Mouse (Mus musculus) small intestine, adult 2 months (tissue): ENCODE measurements around the gene Adcy5.

Source experiments
- CTCF ChIP-seq: fragments of 200-500 bp; IDR thresholded peaks from 2 replicates; pipeline ENCODE4 v1.5.1; 2012; ENCODE audit warnings: low read depth, mild to moderate bottlenecking, control low read depth, inconsistent platforms, low read length, moderate library complexity, mixed read lengths; ENCODE audit not compliant: insufficient replicate concordance, insufficient read length; ENCODE audit errors: extremely low read depth
- POLR2A ChIP-seq: fragments of 200-500 bp; IDR thresholded peaks from 2 replicates; pipeline ENCODE4 v1.6.1; 2012; ENCODE audit warnings: low read depth, mild to moderate bottlenecking, control low read depth, inconsistent platforms, low read length, moderate library complexity

DNA sequence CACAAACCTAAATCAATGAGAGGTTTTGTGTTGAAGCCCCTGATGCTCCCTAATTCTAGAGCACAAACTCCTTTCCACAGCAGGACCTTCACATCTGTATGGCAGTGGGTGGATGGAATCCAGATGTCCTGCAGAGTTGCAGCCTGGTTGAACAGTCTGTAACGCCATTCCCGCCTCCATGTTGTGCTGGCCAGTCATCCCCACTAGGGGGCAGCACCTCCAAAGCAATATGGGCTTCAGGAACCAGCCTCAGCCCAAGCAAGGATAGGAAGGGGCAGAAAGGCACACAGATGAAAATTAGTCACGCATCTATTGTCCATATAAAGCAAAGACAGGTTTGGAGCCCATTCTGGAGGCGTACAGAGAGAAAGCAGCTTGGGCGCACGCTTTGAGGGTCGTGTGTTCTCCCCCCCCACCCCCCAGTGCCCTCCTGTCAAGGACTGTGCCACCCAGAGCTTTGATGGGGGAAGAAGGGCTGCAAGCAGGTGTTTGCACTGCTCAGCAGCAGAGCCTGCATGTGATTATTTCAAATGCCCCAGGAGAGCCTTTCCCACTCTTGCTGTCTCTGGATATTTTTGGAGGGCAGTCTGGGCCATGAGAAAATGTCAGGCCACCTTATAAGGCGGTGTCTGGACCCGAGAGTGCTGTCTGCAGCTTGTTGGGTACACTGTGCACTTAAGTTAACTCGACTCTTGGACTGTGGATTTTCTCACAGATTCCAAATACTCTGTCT lies 44.1 kb upstream of the Adcy5 start:
- TF ChIP-seq POLR2A (no peak), CTCF (peak; percentile 94; the same call in 1 of the 2 replicates)
